Mouse (Mus musculus) c-Kit-positive CD71-positive TER-119-positive erythroid progenitor cells, embryonic 14.5 days (primary cell): ENCODE measurements at regions not wholly inside any gene's neighbourhood (a gene's known extent, or its start where the extent isn't known, plus 50 kb on each side); places are given as distances from the start of the nearest gene placed in this dataset.
"Not testable (repeated sequence)": the region's sequence is repeated elsewhere in the genome, so short reads cannot be mapped to it uniquely, and the experiment has no call there.

Source experiments
- DNase-seq: peaks from one replicate; pipeline ENCODE4 v3.0.0-alpha.2; 2013; ENCODE audit warnings: low spot score

GRCm38 (mm10) chr15:52406156-52406885 is 1478.4 kb upstream of the Gm7489 start:
- no peak for DNase-seq

- no peak for DNase-seq
Observed at GRCm38 (mm10) chr15:52412869-52413771, 1471.6 kb upstream of the Gm7489 start.

GRCm38 (mm10) chr15:52425976-52426375 is 1458.7 kb upstream of the Gm7489 start:
- DNase-seq: no peak

- DNase-seq: no peak
Observed at GRCm38 (mm10) chr15:52430491-52431158, 1454.1 kb upstream of the Gm7489 start.

- no peak for DNase-seq
Observed at GRCm38 (mm10) chr15:52433639-52434038, 1451.1 kb upstream of the Gm7489 start.

- no peak for DNase-seq
Observed at GRCm38 (mm10) chr15:52438403-52438802, 1446.3 kb upstream of the Gm7489 start.

- peak; percentile 45 for DNase-seq
Observed at GRCm38 (mm10) chr15:52458782-52459181, 1425.9 kb upstream of the Gm7489 start.

- DNase-seq: no peak
Observed at GRCm38 (mm10) chr15:52459315-52459714, 1425.4 kb upstream of the Gm7489 start.

GRCm38 (mm10) chr15:52464226-52465138 is 1420.2 kb upstream of the Gm7489 start:
- no peak for DNase-seq

GRCm38 (mm10) chr15:52478124-52478523 is 1406.6 kb upstream of the Gm7489 start:
- DNase-seq: not testable (repeated sequence)

GRCm38 (mm10) chr15:52480834-52481233 is 1403.9 kb upstream of the Gm7489 start:
- no peak for DNase-seq

GRCm38 (mm10) chr15:52483598-52484165 is 1401.0 kb upstream of the Gm7489 start:
- DNase-seq: no peak

- DNase-seq: no peak
Observed at GRCm38 (mm10) chr15:52484276-52484675, 1400.4 kb upstream of the Gm7489 start.

GRCm38 (mm10) chr15:52505278-52505831 is 1379.4 kb upstream of the Gm7489 start:
- no peak for DNase-seq

GRCm38 (mm10) chr15:52506930-52507329 is 1377.8 kb upstream of the Gm7489 start:
- DNase-seq: peak; percentile 37

GRCm38 (mm10) chr15:52508609-52509008 is 1376.1 kb upstream of the Gm7489 start:
- DNase-seq: no peak

GRCm38 (mm10) chr15:52510137-52510536 is 1374.6 kb upstream of the Gm7489 start:
- DNase-seq: no peak

GRCm38 (mm10) chr15:52536594-52536993 is 1348.1 kb upstream of the Gm7489 start:
- DNase-seq: no peak

GRCm38 (mm10) chr15:52558682-52559081 is 1326.0 kb upstream of the Gm7489 start:
- DNase-seq: no peak

GRCm38 (mm10) chr15:52564078-52564477 is 1320.6 kb upstream of the Gm7489 start:
- DNase-seq: no peak

- DNase-seq: no peak
Observed at GRCm38 (mm10) chr15:52565449-52565851, 1319.3 kb upstream of the Gm7489 start.
